Mouse (Mus musculus) ES-E14 (cell line): ENCODE results near the gene Man2a1.

Experiments
- CHD2 ChIP-seq: IDR thresholded peaks from 2 replicates; pipeline ENCODE4 v1.6.1; 2014; ENCODE audit warnings: mild to moderate bottlenecking, low read depth, low read length, inconsistent platforms
- HCFC1 ChIP-seq: IDR thresholded peaks from 2 replicates; pipeline ENCODE4 v1.6.1; 2012; ENCODE audit warnings: low read length, inconsistent platforms, borderline replicate concordance; ENCODE audit not compliant: insufficient read depth
- MAFK ChIP-seq: IDR thresholded peaks from 2 replicates; pipeline ENCODE4 v1.6.1; 2014; ENCODE audit warnings: mild to moderate bottlenecking, low read depth, low read length, inconsistent platforms; ENCODE audit not compliant: insufficient read depth
- ZNF384 ChIP-seq: IDR thresholded peaks from 2 replicates; pipeline ENCODE4 v1.6.1; 2012; ENCODE audit warnings: low read depth, low read length, inconsistent platforms

DNA sequence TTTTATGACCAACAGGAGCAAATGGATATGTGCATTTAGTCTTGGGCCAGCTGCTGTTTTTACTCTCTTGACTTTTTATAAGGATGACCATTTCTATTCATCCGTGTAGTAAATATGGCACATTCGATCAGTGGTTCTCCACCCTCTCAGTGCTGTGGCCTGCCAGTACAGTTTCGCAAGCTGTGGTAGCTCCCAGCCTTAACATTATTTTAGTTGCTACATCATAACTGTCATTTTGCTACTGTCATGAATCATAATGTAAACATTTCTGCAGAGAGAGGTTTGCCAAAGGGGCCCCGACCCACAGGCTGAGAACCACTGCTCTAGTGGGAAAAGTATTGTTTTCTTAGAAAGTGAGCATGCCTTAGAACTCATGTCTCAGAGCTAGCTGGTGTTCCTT is 59.1 kb downstream of the Man2a1 start:
- TF ChIP-seq MAFK = no peak
- TF ChIP-seq CHD2 = no peak
- TF ChIP-seq HCFC1 = no peak
- no peak for TF ChIP-seq ZNF384
